Mouse (Mus musculus): Measurements from ENCODE around the gene Bnc2. TPM values are rescaled to one million over a fixed set of nuclear protein-coding genes. Genes with fewer than 3 reads are reported as not detected.

The Bnc2 gene
- polyA plus RNA-seq, 1 experiment from 2014 or later, result 25.2 TPM

GRCm38 (mm10) chr4:84540531-84540930, 134.5 kb downstream of the Bnc2 start:
- no peak for ATAC-seq (ENCODE audit: insufficient number of reproducible peaks, insufficient read depth, low FRiP score, low TSS enrichment, low read depth)

GRCm38 (mm10) chr4:84539396-84539795, 135.7 kb downstream of the Bnc2 start:
- Histone ChIP-seq H3K27me3 (no peaks in the 10 kb centered on the region), H3K9me3 (no peaks in the 10 kb centered on the region), H3K4me3 (replicated peaks) (no peak overlapping the region), H3K4me1 (replicated peaks) (peaks cover 17% of the 10 kb centered on the region; the same call in 1 of the 2 replicates), H3K9ac (replicated peaks) (no peak overlapping the region), H3K4me2 (no peak overlapping the region), H3K27ac (no peak overlapping the region), H3K36me3 (no peaks in the 10 kb centered on the region)
- WGBS, result 90% methylated on average over 8 of the region's 8 CpGs
- ATAC-seq (ENCODE audit: insufficient number of reproducible peaks, insufficient read depth, low FRiP score, low TSS enrichment, low read depth), result no peak

More at GRCm38 (mm10) chr4:84540531-84540930, 134.5 kb downstream of the Bnc2 start:
- no peaks in the 10 kb centered on the region for H3K36me3 ChIP-seq
- H3K4me2 ChIP-seq, result no peak overlapping the region
- peaks cover 17% of the 10 kb centered on the region; the same call in 1 of the 2 replicates for H3K4me1 ChIP-seq (replicated peaks)
- no peaks in the 10 kb centered on the region for H3K9me3 ChIP-seq
- no peak overlapping the region for H3K9ac ChIP-seq (replicated peaks)
- no peak overlapping the region for H3K27ac ChIP-seq
- no peak overlapping the region for H3K4me3 ChIP-seq (replicated peaks)
- 81% methylated on average over 6 of the region's 6 CpGs for WGBS
- H3K27me3 ChIP-seq, result no peaks in the 10 kb centered on the region

- H3K27ac ChIP-seq, result no peak overlapping the region
- ATAC-seq (ENCODE audit: insufficient number of reproducible peaks, insufficient read depth, low FRiP score, low TSS enrichment, low read depth), result no peak
- no peak overlapping the region for H3K4me3 ChIP-seq (replicated peaks)
- no peak overlapping the region for H3K4me2 ChIP-seq
- peaks cover 8% of the 10 kb centered on the region for H3K4me1 ChIP-seq (replicated peaks)
- no peaks in the 10 kb centered on the region for H3K9me3 ChIP-seq
- no peak overlapping the region for H3K9ac ChIP-seq (replicated peaks)
- H3K27me3 ChIP-seq, result 0 out of 2 replicates have a peak, but pooled peaks cover 2% of the 10 kb centered on the region
- 77% methylated on average over 11 of the region's 11 CpGs for WGBS
- no peaks in the 10 kb centered on the region for H3K36me3 ChIP-seq
These were observed 145.9 kb downstream of the Bnc2 start for GRCm38 (mm10) chr4:84528886-84529789.

- H3K9me3 ChIP-seq, result no peaks in the 10 kb centered on the region
- H3K4me3 ChIP-seq (replicated peaks), result no peak overlapping the region
- ATAC-seq (ENCODE audit: insufficient number of reproducible peaks, insufficient read depth, low FRiP score, low TSS enrichment, low read depth), result no peak
- H3K27ac ChIP-seq, result no peak overlapping the region
- no peak overlapping the region for H3K4me2 ChIP-seq
- H3K36me3 ChIP-seq, result no peaks in the 10 kb centered on the region
- 0 out of 2 replicates have a peak, but pooled peaks cover 2% of the 10 kb centered on the region for H3K27me3 ChIP-seq
- H3K4me1 ChIP-seq (replicated peaks), result peaks cover 16% of the 10 kb centered on the region
- 74% methylated on average over 2 of the region's 2 CpGs for WGBS
- no peak overlapping the region for H3K9ac ChIP-seq (replicated peaks)
These were observed 146.7 kb downstream of the Bnc2 start for GRCm38 (mm10) chr4:84528358-84528757.

- no peak overlapping the region for H3K4me3 ChIP-seq (replicated peaks)
- no peak overlapping the region for H3K9ac ChIP-seq (replicated peaks)
- WGBS, result 15% methylated on average over 15 of the region's 15 CpGs
- H3K27me3 ChIP-seq, result 0 out of 2 replicates have a peak, but pooled peaks cover 2% of the 10 kb centered on the region
- ATAC-seq (ENCODE audit: insufficient number of reproducible peaks, insufficient read depth, low FRiP score, low TSS enrichment, low read depth), result no peak
- no peaks in the 10 kb centered on the region for H3K36me3 ChIP-seq
- H3K4me1 ChIP-seq (replicated peaks), result peaks cover 25% of the 10 kb centered on the region
- H3K27ac ChIP-seq, result no peak overlapping the region
- H3K4me2 ChIP-seq, result no peak overlapping the region
- H3K9me3 ChIP-seq, result no peaks in the 10 kb centered on the region
These were observed 147.8 kb downstream of the Bnc2 start for GRCm38 (mm10) chr4:84527066-84527933.

- Histone ChIP-seq H3K9ac (replicated peaks) (0 out of 2 replicates have a peak overlapping the region, but pooled peaks have one; percentile 14), H3K4me3 (replicated peaks) (no peak overlapping the region), H3K27ac (peak overlapping the region; percentile 86), H3K36me3 (no peaks in the 10 kb centered on the region), H3K4me2 (peak overlapping the region; percentile 30; the same call in 1 of the 2 replicates), H3K27me3 (0 out of 2 replicates have a peak, but pooled peaks cover 2% of the 10 kb centered on the region), H3K4me1 (replicated peaks) (peaks cover 25% of the 10 kb centered on the region), H3K9me3 (no peaks in the 10 kb centered on the region)
- 22% methylated on average over 4 of the region's 4 CpGs for WGBS
- peak; percentile 52; the same call in 1 of the 2 replicates for ATAC-seq (ENCODE audit: insufficient number of reproducible peaks, insufficient read depth, low FRiP score, low TSS enrichment, low read depth)
These were observed 151.3 kb downstream of the Bnc2 start for GRCm38 (mm10) chr4:84523651-84524221.

- no peaks in the 10 kb centered on the region for H3K9me3 ChIP-seq
- peak overlapping the region; percentile 86 for H3K27ac ChIP-seq
- H3K4me2 ChIP-seq, result peak overlapping the region; percentile 30; the same call in 1 of the 2 replicates
- ATAC-seq (ENCODE audit: insufficient number of reproducible peaks, insufficient read depth, low FRiP score, low TSS enrichment, low read depth), result peak; percentile 82; the same call in 1 of the 2 replicates
- H3K27me3 ChIP-seq, result 0 out of 2 replicates have a peak, but pooled peaks cover 2% of the 10 kb centered on the region
- H3K4me1 ChIP-seq (replicated peaks), result peaks cover 25% of the 10 kb centered on the region
- no peaks in the 10 kb centered on the region for H3K36me3 ChIP-seq
- H3K4me3 ChIP-seq (replicated peaks), result no peak overlapping the region
- no peak overlapping the region for H3K9ac ChIP-seq (replicated peaks)
- 6% methylated on average over 5 of the region's 5 CpGs for WGBS
These were observed 151.9 kb downstream of the Bnc2 start for GRCm38 (mm10) chr4:84523211-84523610.

- Histone ChIP-seq H3K4me3 (replicated peaks) (no peak overlapping the region), H3K27ac (no peak overlapping the region), H3K27me3 (no peaks in the 10 kb centered on the region), H3K9me3 (no peaks in the 10 kb centered on the region), H3K4me2 (no peak overlapping the region), H3K36me3 (no peaks in the 10 kb centered on the region), H3K9ac (replicated peaks) (no peak overlapping the region), H3K4me1 (replicated peaks) (peaks cover 22% of the 10 kb centered on the region)
- 90% methylated on average over 5 of the region's 5 CpGs for WGBS
- ATAC-seq (ENCODE audit: insufficient number of reproducible peaks, insufficient read depth, low FRiP score, low TSS enrichment, low read depth), result no peak
These were observed 153.5 kb downstream of the Bnc2 start for GRCm38 (mm10) chr4:84521562-84521961.

- Histone ChIP-seq H3K36me3 (no peaks in the 10 kb centered on the region), H3K4me2 (no peak overlapping the region), H3K9ac (replicated peaks) (no peak overlapping the region), H3K27me3 (no peaks in the 10 kb centered on the region), H3K9me3 (no peaks in the 10 kb centered on the region), H3K27ac (no peak overlapping the region), H3K4me3 (replicated peaks) (no peak overlapping the region), H3K4me1 (replicated peaks) (peaks cover 14% of the 10 kb centered on the region)
- ATAC-seq (ENCODE audit: insufficient number of reproducible peaks, insufficient read depth, low FRiP score, low TSS enrichment, low read depth), result no peak
- WGBS, result 93% methylated on average over 1 of the region's 1 CpGs
These were observed 164.6 kb downstream of the Bnc2 start for GRCm38 (mm10) chr4:84510466-84510865.

- Histone ChIP-seq H3K27ac (no peak overlapping the region), H3K4me2 (no peak overlapping the region), H3K36me3 (no peaks in the 10 kb centered on the region), H3K27me3 (no peaks in the 10 kb centered on the region), H3K4me3 (replicated peaks) (no peak overlapping the region), H3K9me3 (no peaks in the 10 kb centered on the region), H3K9ac (replicated peaks) (no peak overlapping the region), H3K4me1 (replicated peaks) (peaks cover 32% of the 10 kb centered on the region)
- WGBS, result 90% methylated on average over 3 of the region's 3 CpGs
- no peak for ATAC-seq (ENCODE audit: insufficient number of reproducible peaks, insufficient read depth, low FRiP score, low TSS enrichment, low read depth)
These were observed 167.5 kb downstream of the Bnc2 start for GRCm38 (mm10) chr4:84507551-84507950.
